Mouse (Mus musculus) splenic B cell, adult 2 months (primary cell): ENCODE data around the gene Pik3c2a.

Source experiments
- DNase-seq: peaks from one replicate; pipeline ENCODE4 v3.0.0-alpha.2; 2011; ENCODE audit warnings: low read depth, low spot score
- H3K27me3 ChIP-seq: 2 replicates; pipeline ENCODE4 v1.6.1; 2012; ENCODE audit warnings: mild to moderate bottlenecking, low read length, moderate library complexity, mixed read lengths; ENCODE audit not compliant: control insufficient read depth, poor library complexity, insufficient read depth, severe bottlenecking
- H3K36me3 ChIP-seq: 2 replicates; pipeline ENCODE4 v1.6.1; 2012; ENCODE audit warnings: mild to moderate bottlenecking, low read length, moderate library complexity, mixed read lengths; ENCODE audit not compliant: control insufficient read depth, poor library complexity, insufficient read depth, severe bottlenecking

Pik3c2a gene

GRCm38 (mm10) chr7:116333713-116334668, 109.3 kb downstream of the Pik3c2a start, which contains the start of gene Rps13:
Gene Rps13 (minus strand): TSS chr7:116334195.
- no peaks in the 10 kb centered on the region for H3K27me3 ChIP-seq

GRCm38 (mm10) chr7:116331246-116331645, 112.0 kb downstream of the Pik3c2a start:
- no peak for DNase-seq
- no peaks in the 10 kb centered on the region for H3K27me3 ChIP-seq
- peaks cover 10% of the 10 kb centered on the region; the same call in 1 of the 2 replicates for H3K36me3 ChIP-seq

More at GRCm38 (mm10) chr7:116333713-116334668, 109.3 kb downstream of the Pik3c2a start, which contains the start of gene Rps13:
- H3K36me3 ChIP-seq = peaks cover 10% of the 10 kb centered on the region; the same call in 1 of the 2 replicates
- peak; percentile 97 for DNase-seq

GRCm38 (mm10) chr7:116329858-116330257, 113.4 kb downstream of the Pik3c2a start:
- H3K27me3 ChIP-seq = no peaks in the 10 kb centered on the region
- peaks cover 10% of the 10 kb centered on the region; the same call in 1 of the 2 replicates for H3K36me3 ChIP-seq
- no peak for DNase-seq

GRCm38 (mm10) chr7:116328777-116329176, 114.5 kb downstream of the Pik3c2a start:
- DNase-seq = no peak
- H3K27me3 ChIP-seq = no peaks in the 10 kb centered on the region
- H3K36me3 ChIP-seq = peaks cover 10% of the 10 kb centered on the region; the same call in 1 of the 2 replicates

- peak; percentile 83 for DNase-seq
- no peaks in the 10 kb centered on the region for H3K27me3 ChIP-seq
- peaks cover 10% of the 10 kb centered on the region; the same call in 1 of the 2 replicates for H3K36me3 ChIP-seq
These were observed 115.3 kb downstream of the Pik3c2a start for GRCm38 (mm10) chr7:116327901-116328300.

- DNase-seq = peak; percentile 61
- H3K36me3 ChIP-seq = no peaks in the 10 kb centered on the region
These were observed 119.8 kb downstream of the Pik3c2a start for GRCm38 (mm10) chr7:116323331-116323964.

GRCm38 (mm10) chr7:116309456-116309855, 133.8 kb downstream of the Pik3c2a start:
- Histone ChIP-seq H3K36me3 (no peaks in the 10 kb centered on the region), H3K27me3 (peaks cover 6% of the 10 kb centered on the region)
- DNase-seq = peak; percentile 38

More at GRCm38 (mm10) chr7:116323331-116323964, 119.8 kb downstream of the Pik3c2a start:
- no peaks in the 10 kb centered on the region for H3K27me3 ChIP-seq

GRCm38 (mm10) chr7:116308632-116308991, 134.6 kb downstream of the Pik3c2a start:
- H3K36me3 ChIP-seq = no peaks in the 10 kb centered on the region
- no peak for DNase-seq
- peaks cover 6% of the 10 kb centered on the region for H3K27me3 ChIP-seq

- H3K36me3 ChIP-seq = no peaks in the 10 kb centered on the region
- peaks cover 6% of the 10 kb centered on the region for H3K27me3 ChIP-seq
- peak; percentile 53 for DNase-seq
These were observed 135.2 kb downstream of the Pik3c2a start, which contains the start of gene Plekha7 for GRCm38 (mm10) chr7:116307871-116308631. Gene Plekha7 (minus strand): TSS chr7:116308376.

GRCm38 (mm10) chr7:116307099-116307870, 136.0 kb downstream of the Pik3c2a start:
- DNase-seq = peak; percentile 39
- H3K27me3 ChIP-seq = peaks cover 6% of the 10 kb centered on the region
- H3K36me3 ChIP-seq = no peaks in the 10 kb centered on the region

- no peaks in the 10 kb centered on the region for H3K36me3 ChIP-seq
- H3K27me3 ChIP-seq = peaks cover 6% of the 10 kb centered on the region
- peak; percentile 26 for DNase-seq
These were observed 136.6 kb downstream of the Pik3c2a start for GRCm38 (mm10) chr7:116306601-116307000.

GRCm38 (mm10) chr7:116301661-116302311, 141.5 kb downstream of the Pik3c2a start:
- no peak for DNase-seq
- H3K36me3 ChIP-seq = no peaks in the 10 kb centered on the region
- no peaks in the 10 kb centered on the region for H3K27me3 ChIP-seq

- no peak for DNase-seq
- no peaks in the 10 kb centered on the region for H3K27me3 ChIP-seq
- H3K36me3 ChIP-seq = no peaks in the 10 kb centered on the region
These were observed 142.1 kb downstream of the Pik3c2a start for GRCm38 (mm10) chr7:116301144-116301543.
